Mouse (Mus musculus): ENCODE data around the gene Pcgf3. TPM values are rescaled to one million over a fixed set of nuclear protein-coding genes. Genes with fewer than 3 reads are reported as not detected.
"Not testable (repeated sequence)": the region's sequence is repeated elsewhere in the genome, so short reads cannot be mapped to it uniquely, and the experiment has no call there.

Gene Pcgf3
- polyA plus RNA-seq, 1 experiment from 2014 or later, result 26.5 TPM

GRCm38 (mm10) chr5:108466647-108467046 lies 5.6 kb downstream of the Pcgf3 start:
- Histone ChIP-seq H3K27me3 (ENCODE audit: insufficient read depth, low read length) (no peaks in the 10 kb centered on the region), H3K9ac (no peak overlapping the region), H3K27ac (ENCODE audit: low read depth) (no peak overlapping the region), H3K36me3 (ENCODE audit: insufficient read depth) (0 out of 2 replicates have a peak, but pooled peaks cover 8% of the 10 kb centered on the region), H3K4me2 (no peak overlapping the region), H3K4me1 (ENCODE audit: insufficient read depth) (no peaks in the 10 kb centered on the region), H3K9me3 (ENCODE audit: low read depth, low read length) (no peaks in the 10 kb centered on the region), H3K4me3 (ENCODE audit: low read depth, low read length) (no peak overlapping the region)
- 95% methylated on average over 1 of the region's 1 CpGs for WGBS
- ATAC-seq (ENCODE audit: insufficient read depth), result no peak
- DNase-seq, result no peak
- TF ChIP-seq CTCF (IDR thresholded peaks at IDR 0.05; ENCODE audit: low read depth), result no peak

DNA sequence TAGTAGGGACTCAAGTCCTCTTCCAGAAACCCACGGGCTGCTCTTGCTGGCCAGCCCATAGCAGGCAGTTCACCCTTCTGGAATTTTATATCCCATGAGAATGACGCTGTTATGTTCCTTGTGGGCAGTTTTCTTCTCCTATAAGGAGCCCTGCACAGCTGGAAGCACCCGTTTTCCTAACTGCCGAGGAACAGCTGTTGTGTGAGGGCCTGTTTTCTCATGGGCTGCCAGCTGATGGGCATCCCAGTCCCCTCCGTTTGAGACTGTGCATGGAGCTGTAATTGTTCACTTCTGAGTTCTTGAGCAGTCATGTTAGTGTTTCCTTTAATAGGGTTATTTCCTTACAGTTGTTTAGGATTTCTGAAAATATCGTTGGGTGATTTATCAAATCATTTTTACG lies 8.6 kb downstream of the Pcgf3 start:
- ATAC-seq (ENCODE audit: insufficient read depth), result no peak
- no peak overlapping the region for H3K9ac ChIP-seq
- H3K27me3 ChIP-seq (ENCODE audit: insufficient read depth, low read length), result no peaks in the 10 kb centered on the region
- H3K36me3 ChIP-seq (ENCODE audit: insufficient read depth), result peaks cover 37% of the 10 kb centered on the region
- H3K9me3 ChIP-seq (ENCODE audit: low read depth, low read length), result no peaks in the 10 kb centered on the region
- H3K4me3 ChIP-seq (ENCODE audit: low read depth, low read length), result no peak overlapping the region
- DNase-seq, result no peak
- H3K4me2 ChIP-seq, result no peak overlapping the region
- H3K27ac ChIP-seq (ENCODE audit: low read depth), result no peak overlapping the region
- H3K4me1 ChIP-seq (ENCODE audit: insufficient read depth), result no peaks in the 10 kb centered on the region
- no peak for TF ChIP-seq CTCF (IDR thresholded peaks at IDR 0.05; ENCODE audit: low read depth)
- WGBS, result 73% methylated on average over 7 of the region's 7 CpGs

GRCm38 (mm10) chr5:108473737-108474136 lies 12.7 kb downstream of the Pcgf3 start:
- H3K9me3 ChIP-seq (ENCODE audit: low read depth, low read length), result no peaks in the 10 kb centered on the region
- DNase-seq (no peak), ATAC-seq (ENCODE audit: insufficient read depth) (no peak)
- no peaks in the 10 kb centered on the region for H3K27me3 ChIP-seq (ENCODE audit: insufficient read depth, low read length)
- H3K4me2 ChIP-seq, result no peak overlapping the region
- H3K27ac ChIP-seq (ENCODE audit: low read depth), result no peak overlapping the region
- no peaks in the 10 kb centered on the region for H3K4me1 ChIP-seq (ENCODE audit: insufficient read depth)
- no peak overlapping the region for H3K4me3 ChIP-seq (ENCODE audit: low read depth, low read length)
- no peak overlapping the region for H3K9ac ChIP-seq
- H3K36me3 ChIP-seq (ENCODE audit: insufficient read depth), result peaks cover 71% of the 10 kb centered on the region
- TF ChIP-seq CTCF (IDR thresholded peaks at IDR 0.05; ENCODE audit: low read depth), result no peak
- 56% methylated on average over 4 of the region's 4 CpGs for WGBS

- H3K27me3 ChIP-seq (ENCODE audit: insufficient read depth, low read length), result no peaks in the 10 kb centered on the region
- no peak for TF ChIP-seq CTCF (IDR thresholded peaks at IDR 0.05; ENCODE audit: low read depth)
- ATAC-seq (ENCODE audit: insufficient read depth) (no peak), DNase-seq (no peak)
- H3K9me3 ChIP-seq (ENCODE audit: low read depth, low read length), result no peaks in the 10 kb centered on the region
- no peaks in the 10 kb centered on the region for H3K4me1 ChIP-seq (ENCODE audit: insufficient read depth)
- WGBS, result 84% methylated on average over 3 of the region's 3 CpGs
- H3K9ac ChIP-seq, result no peak overlapping the region
- no peak overlapping the region for H3K4me3 ChIP-seq (ENCODE audit: low read depth, low read length)
- no peak overlapping the region for H3K27ac ChIP-seq (ENCODE audit: low read depth)
- H3K4me2 ChIP-seq, result no peak overlapping the region
- H3K36me3 ChIP-seq (ENCODE audit: insufficient read depth), result peaks cover 81% of the 10 kb centered on the region
Observed at GRCm38 (mm10) chr5:108475977-108476376, 14.9 kb downstream of the Pcgf3 start.

DNA sequence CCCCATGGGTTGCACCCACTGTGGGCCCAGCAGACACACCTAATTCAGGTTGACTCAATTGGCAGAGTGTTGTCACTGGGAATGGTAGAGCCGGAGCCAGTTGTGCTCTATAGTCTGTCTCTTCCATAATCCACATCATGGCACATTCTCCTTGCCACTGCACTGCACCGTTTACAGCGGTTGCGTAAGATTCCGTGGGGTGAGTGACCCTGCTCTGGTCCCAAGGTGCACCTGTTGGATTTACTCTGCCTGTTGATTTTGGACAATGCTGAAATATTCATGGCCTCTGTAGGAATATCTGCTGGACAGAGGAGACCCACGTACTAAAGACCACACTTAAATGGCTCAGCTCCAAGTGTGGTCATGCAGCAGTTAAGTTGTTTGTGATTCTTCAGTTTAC lies 22.0 kb downstream of the Pcgf3 start:
- H3K27me3 ChIP-seq (ENCODE audit: insufficient read depth, low read length), result no peaks in the 10 kb centered on the region
- no peaks in the 10 kb centered on the region for H3K4me1 ChIP-seq (ENCODE audit: insufficient read depth)
- peaks cover 55% of the 10 kb centered on the region for H3K36me3 ChIP-seq (ENCODE audit: insufficient read depth)
- H3K4me3 ChIP-seq (ENCODE audit: low read depth, low read length), result no peak overlapping the region
- TF ChIP-seq CTCF (IDR thresholded peaks at IDR 0.05; ENCODE audit: low read depth), result no peak
- WGBS, result 85% methylated on average over 6 of the region's 6 CpGs
- DNase-seq, result no peak
- H3K27ac ChIP-seq (ENCODE audit: low read depth), result no peak overlapping the region
- ATAC-seq (ENCODE audit: insufficient read depth), result no peak
- no peaks in the 10 kb centered on the region for H3K9me3 ChIP-seq (ENCODE audit: low read depth, low read length)
- no peak overlapping the region for H3K9ac ChIP-seq
- no peak overlapping the region for H3K4me2 ChIP-seq

DNA sequence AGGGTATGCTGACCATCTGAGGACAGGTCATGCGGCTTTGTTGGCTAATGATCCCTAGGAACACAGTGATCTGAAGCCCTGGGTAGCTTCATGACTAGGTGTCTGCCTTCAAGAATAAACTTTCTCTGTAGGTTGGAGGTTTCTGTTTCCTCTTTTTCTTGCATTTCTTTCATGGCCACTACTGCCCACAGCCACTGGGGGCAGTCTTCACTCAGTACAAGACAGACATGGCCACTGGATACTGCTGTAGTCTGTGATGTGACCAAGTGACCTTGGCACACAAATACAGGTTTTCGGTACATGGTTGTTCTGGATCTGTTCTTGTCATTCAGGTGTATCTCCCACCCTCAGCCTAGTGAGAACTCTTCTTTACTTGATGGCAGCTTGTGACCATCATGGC lies 24.2 kb downstream of the Pcgf3 start:
- TF ChIP-seq CTCF (IDR thresholded peaks at IDR 0.05; ENCODE audit: low read depth), result peak; percentile 74
- H3K4me2 ChIP-seq, result no peak overlapping the region
- H3K36me3 ChIP-seq (ENCODE audit: insufficient read depth), result peaks cover 60% of the 10 kb centered on the region
- H3K4me1 ChIP-seq (ENCODE audit: insufficient read depth), result no peaks in the 10 kb centered on the region
- no peaks in the 10 kb centered on the region for H3K9me3 ChIP-seq (ENCODE audit: low read depth, low read length)
- no peak overlapping the region for H3K4me3 ChIP-seq (ENCODE audit: low read depth, low read length)
- 91% methylated on average over 2 of the region's 2 CpGs for WGBS
- no peaks in the 10 kb centered on the region for H3K27me3 ChIP-seq (ENCODE audit: insufficient read depth, low read length)
- no peak overlapping the region for H3K27ac ChIP-seq (ENCODE audit: low read depth)
- no peak overlapping the region for H3K9ac ChIP-seq
- no peak for ATAC-seq (ENCODE audit: insufficient read depth)
- peak; percentile 47 for DNase-seq

DNA sequence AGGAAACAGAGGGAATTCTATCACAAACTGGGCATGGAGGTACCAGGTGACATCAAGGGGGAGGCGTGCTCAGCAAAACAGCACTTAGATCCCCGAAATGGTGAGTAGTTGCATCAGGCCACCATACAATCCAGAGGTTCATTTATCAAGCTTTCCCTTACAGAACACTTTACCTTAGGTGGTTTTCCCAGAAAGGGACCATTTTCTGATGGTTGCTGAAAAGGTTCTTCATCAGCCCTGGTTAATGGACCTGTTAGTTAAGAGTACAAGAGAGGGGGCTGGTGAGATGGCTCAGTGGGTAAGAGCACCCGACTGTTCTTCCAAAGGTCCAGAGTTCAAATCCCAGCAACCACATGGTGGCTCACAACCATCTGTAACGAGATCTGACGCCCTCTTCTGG lies 25.1 kb downstream of the Pcgf3 start:
- WGBS, result 89% methylated on average over 4 of the region's 5 CpGs

DNA sequence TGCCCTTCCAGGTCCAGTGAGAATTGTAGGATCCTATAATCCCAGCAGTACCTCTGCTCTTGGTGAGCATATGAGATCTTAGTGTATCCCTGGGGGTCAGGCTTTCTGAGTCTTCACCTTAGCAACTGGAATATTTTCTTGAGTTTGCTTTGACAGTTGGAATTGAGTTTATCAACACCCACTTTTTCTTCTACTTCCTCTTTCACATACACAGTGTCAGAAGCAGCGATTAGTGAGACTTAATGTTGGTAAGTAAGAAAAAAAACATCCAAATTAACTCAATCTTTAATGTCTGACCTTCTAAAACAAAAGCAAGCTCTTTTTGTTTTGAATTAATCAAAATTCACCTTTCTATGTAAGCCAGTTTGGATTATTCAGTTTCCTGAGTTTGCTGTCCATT lies 40.5 kb downstream of the Pcgf3 start:
- H3K27ac ChIP-seq (ENCODE audit: low read depth), result no peak overlapping the region
- 78% methylated on average over 1 of the region's 1 CpGs for WGBS
- no peak overlapping the region for H3K4me2 ChIP-seq
- H3K9ac ChIP-seq, result no peak overlapping the region
- TF ChIP-seq CTCF (IDR thresholded peaks at IDR 0.05; ENCODE audit: low read depth), result no peak
- no peak for ATAC-seq (ENCODE audit: insufficient read depth)
- no peaks in the 10 kb centered on the region for H3K9me3 ChIP-seq (ENCODE audit: low read depth, low read length)
- no peak overlapping the region for H3K4me3 ChIP-seq (ENCODE audit: low read depth, low read length)
- H3K4me1 ChIP-seq (ENCODE audit: insufficient read depth), result no peaks in the 10 kb centered on the region
- no peaks in the 10 kb centered on the region for H3K27me3 ChIP-seq (ENCODE audit: insufficient read depth, low read length)
- no peak for DNase-seq
- H3K36me3 ChIP-seq (ENCODE audit: insufficient read depth), result peaks cover 88% of the 10 kb centered on the region

More for the DNA sequence above, 25.1 kb downstream of the Pcgf3 start:
- not testable (repeated sequence) for H3K4me3 ChIP-seq (ENCODE audit: low read depth, low read length); H3K4me1 ChIP-seq (ENCODE audit: insufficient read depth); DNase-seq; ATAC-seq (ENCODE audit: insufficient read depth); H3K9me3 ChIP-seq (ENCODE audit: low read depth, low read length); H3K27ac ChIP-seq (ENCODE audit: low read depth); H3K9ac ChIP-seq; H3K27me3 ChIP-seq (ENCODE audit: insufficient read depth, low read length); H3K4me2 ChIP-seq
- peaks cover 67% of the 10 kb centered on the region for H3K36me3 ChIP-seq (ENCODE audit: insufficient read depth)
